Mouse (Mus musculus) midbrain, embryonic 12.5 days (tissue): ENCODE measurements around the gene Entpd8. TPM values are rescaled to one million over a fixed set of nuclear protein-coding genes. Genes with fewer than 3 reads are reported as not detected.

Experiments
- ATAC-seq: fragments of 200-750 bp; cut with Nextera tagmentation; 2 replicates; pipeline ENCODE4 v1.8.0; 2017; ENCODE audit warnings: low read depth, moderate TSS enrichment, moderate library complexity; ENCODE audit not compliant: low FRiP score
- H3K27ac ChIP-seq: fragments of 300-500 bp; sonication (generic); replicated peaks from 2 replicates; pipeline ENCODE4 v1.5.1; 2016; ENCODE audit warnings: mild to moderate bottlenecking
- H3K27me3 ChIP-seq: fragments of 300-500 bp; sonication (generic); 2 replicates; pipeline ENCODE4 v1.6.1; 2016; ENCODE audit warnings: mild to moderate bottlenecking
- H3K36me3 ChIP-seq: fragments of 300-500 bp; sonication (generic); 2 replicates; pipeline ENCODE4 v1.6.1; 2016
- H3K4me1 ChIP-seq: fragments of 300-500 bp; sonication (generic); 2 replicates; pipeline ENCODE4 v1.6.1; 2016
- H3K4me2 ChIP-seq: fragments of 300-500 bp; sonication (generic); replicated peaks from 2 replicates; pipeline ENCODE4 v1.6.1; 2016; ENCODE audit warnings: mild to moderate bottlenecking, moderate library complexity
- H3K4me3 ChIP-seq: fragments of 300-500 bp; sonication (generic); 2 replicates; pipeline ENCODE4 v1.5.1; 2016; ENCODE audit warnings: mild to moderate bottlenecking
- H3K9ac ChIP-seq: fragments of 300-500 bp; sonication (generic); replicated peaks from 2 replicates; pipeline ENCODE4 v1.6.1; 2016; ENCODE audit warnings: mild to moderate bottlenecking, moderate library complexity
- H3K9me3 ChIP-seq: fragments of 300-500 bp; sonication (generic); 2 replicates; pipeline ENCODE4 v1.6.1; 2016; ENCODE audit warnings: mild to moderate bottlenecking
- WGBS: fragments of 180-500 bp; shearing (Covaris S2); methylation state at CpG from one replicate; pipeline ENCODE4 v1.1.7; 2016; 5-methylcytosine and 5-hydroxymethylcytosine counted together
- microRNA-seq: library from miRNA; unstranded; fragments of <30 nt; microRNA quantifications from one replicate; pipeline ENCODE4, GENCODE M21; 2017
- polyA plus RNA-seq: library from polyadenylated mRNA; unstranded; fragments of >200 nt; fragmentation: Nextera tagmentation; extraction: Ambion mirVana; gene quantifications from 2 replicates; pipeline ENCODE4 v1.2.1, GENCODE M21; 2016

Gene Entpd8
- polyA plus RNA-seq, 1 experiment from 2014 or later: not detected

DNA sequence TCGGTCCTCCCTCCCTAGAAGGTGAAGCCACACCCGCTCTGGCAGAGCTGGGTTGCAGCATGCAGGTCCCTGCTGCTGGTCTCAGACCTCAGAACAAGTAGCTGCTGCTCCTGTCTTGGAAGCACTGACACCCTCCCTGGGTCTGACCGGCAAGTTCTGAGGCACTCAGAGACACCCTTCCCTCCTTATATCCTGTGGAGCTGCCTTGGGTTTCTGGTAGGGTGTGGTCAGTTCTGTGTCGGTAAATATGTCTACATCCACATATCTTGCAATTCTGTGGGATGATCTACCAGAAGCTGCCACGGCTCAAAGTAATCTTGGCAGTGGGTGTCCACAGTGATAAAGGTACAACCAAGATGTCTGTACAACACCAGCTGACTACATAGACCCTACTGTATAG, 43.4 kb downstream of the Entpd8 start:
- Histone ChIP-seq H3K27me3 (peaks cover 34% of the 10 kb centered on the region), H3K27ac (no peak overlapping the region), H3K4me3 (no peak overlapping the region), H3K4me2 (no peak overlapping the region), H3K4me1 (peaks cover 43% of the 10 kb centered on the region), H3K36me3 (no peaks in the 10 kb centered on the region), H3K9ac (no peak overlapping the region), H3K9me3 (no peaks in the 10 kb centered on the region)
- 89% methylated on average over 5 of the region's 5 CpGs for WGBS
- no peak for ATAC-seq

DNA sequence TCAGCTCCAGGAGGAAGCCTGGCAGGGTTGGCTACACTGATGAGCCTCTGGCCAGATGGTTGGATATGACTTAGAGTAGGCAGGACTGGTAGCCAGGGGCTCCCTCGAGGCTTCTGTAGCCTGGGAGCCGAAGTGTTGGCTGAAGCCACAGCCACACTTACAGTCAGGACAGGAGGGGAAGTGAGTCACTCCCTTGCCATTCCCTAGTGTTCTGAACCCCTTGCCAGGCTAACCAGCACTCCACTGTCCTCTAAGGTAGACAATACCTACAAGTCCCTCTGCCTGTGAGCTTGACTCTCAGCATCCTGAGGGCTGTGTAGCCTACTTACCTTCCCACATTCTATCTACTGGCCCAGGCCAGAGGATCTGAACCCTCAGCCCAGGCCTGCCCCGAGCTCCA, 44.3 kb downstream of the Entpd8 start:
- no peak for ATAC-seq
- Histone ChIP-seq H3K4me2 (no peak overlapping the region), H3K27me3 (peaks cover 34% of the 10 kb centered on the region), H3K9ac (no peak overlapping the region), H3K4me1 (peaks cover 52% of the 10 kb centered on the region), H3K27ac (peak overlapping the region; percentile 97), H3K9me3 (no peaks in the 10 kb centered on the region), H3K4me3 (no peak overlapping the region), H3K36me3 (no peaks in the 10 kb centered on the region)
- WGBS: 72% methylated on average over 3 of the region's 3 CpGs

DNA sequence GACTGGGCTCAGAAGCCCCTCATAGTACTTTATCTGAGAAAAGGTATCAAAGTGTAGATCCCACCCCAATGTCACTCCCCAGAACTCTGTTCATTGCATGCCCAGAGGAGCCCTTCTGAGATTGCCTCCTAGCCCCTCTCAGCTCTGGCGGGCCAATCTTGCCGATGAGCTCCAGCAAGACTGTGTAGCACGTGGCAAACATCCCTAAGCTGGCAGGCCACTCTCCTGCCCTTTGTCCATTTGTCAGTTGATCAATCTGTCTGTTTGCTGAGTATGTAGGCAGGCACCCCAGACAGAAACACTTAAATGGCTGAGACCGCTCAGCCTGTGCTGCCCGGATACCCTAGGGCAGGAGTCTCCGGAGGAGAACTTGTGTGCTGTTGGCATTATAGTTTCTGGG, 45.0 kb downstream of the Entpd8 start:
- Histone ChIP-seq H3K4me2 (no peak overlapping the region), H3K9ac (no peak overlapping the region), H3K4me1 (peaks cover 54% of the 10 kb centered on the region), H3K27me3 (peaks cover 35% of the 10 kb centered on the region), H3K4me3 (no peak overlapping the region), H3K27ac (peak overlapping the region; percentile 97), H3K9me3 (no peaks in the 10 kb centered on the region), H3K36me3 (no peaks in the 10 kb centered on the region)
- no peak for ATAC-seq
- 66% methylated on average over 6 of the region's 6 CpGs for WGBS

DNA sequence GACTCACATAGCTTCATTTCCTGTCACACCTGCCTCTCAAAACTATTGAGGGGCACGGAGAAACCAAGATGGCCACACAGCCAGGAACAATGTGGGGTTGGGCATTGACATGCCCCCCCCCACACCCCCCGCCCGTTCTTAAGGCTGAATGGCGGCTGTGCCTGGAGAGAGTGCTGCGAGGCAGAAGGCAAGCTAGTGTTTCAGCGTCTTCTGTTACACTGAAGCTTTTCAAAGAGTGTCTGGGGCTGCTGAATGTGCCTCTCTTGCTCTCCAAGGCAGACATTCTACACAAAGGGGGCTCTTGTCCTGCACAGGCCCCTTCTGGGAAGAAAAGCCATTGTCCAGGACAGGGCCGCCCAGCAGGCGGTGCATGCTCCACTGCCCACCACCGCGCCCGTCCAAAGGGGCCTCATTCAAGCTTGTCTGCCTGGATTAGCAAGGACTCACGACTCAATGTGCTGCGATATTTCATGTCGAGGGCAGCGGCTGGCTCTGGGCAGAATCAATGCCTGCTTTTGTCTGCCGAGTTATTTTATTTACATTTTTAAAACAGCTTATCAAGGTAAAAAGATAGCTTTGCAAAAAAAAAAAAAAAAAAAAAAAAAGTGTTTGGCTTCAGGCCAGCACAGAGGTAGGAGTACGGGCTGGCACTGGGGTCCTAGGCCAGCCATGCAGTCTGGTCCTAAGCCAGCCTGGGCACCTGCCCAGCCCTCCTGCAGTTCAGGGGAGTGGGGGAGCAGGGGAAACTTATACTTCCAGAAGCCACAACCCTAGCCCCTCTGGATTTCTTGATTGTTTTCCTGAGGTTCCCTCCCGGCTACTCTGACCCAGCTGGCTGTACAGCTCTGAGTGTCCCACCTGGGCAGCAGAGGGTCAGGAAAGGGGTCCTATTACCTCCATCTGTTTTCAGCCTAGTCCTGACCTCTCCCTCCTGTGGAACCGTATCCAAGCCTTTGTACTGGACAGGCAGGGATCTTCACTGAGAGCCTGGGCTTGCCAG, 46.2 kb downstream of the Entpd8 start:
- Histone ChIP-seq H3K4me3 (no peak overlapping the region), H3K36me3 (no peaks in the 10 kb centered on the region), H3K9me3 (no peaks in the 10 kb centered on the region), H3K27ac (peak overlapping the region; percentile 97), H3K9ac (no peak overlapping the region), H3K4me1 (peaks cover 54% of the 10 kb centered on the region), H3K27me3 (peaks cover 43% of the 10 kb centered on the region), H3K4me2 (peak overlapping the region; percentile 29)
- WGBS: 10% methylated on average over 19 of the region's 19 CpGs
- ATAC-seq: peak; percentile 92

DNA sequence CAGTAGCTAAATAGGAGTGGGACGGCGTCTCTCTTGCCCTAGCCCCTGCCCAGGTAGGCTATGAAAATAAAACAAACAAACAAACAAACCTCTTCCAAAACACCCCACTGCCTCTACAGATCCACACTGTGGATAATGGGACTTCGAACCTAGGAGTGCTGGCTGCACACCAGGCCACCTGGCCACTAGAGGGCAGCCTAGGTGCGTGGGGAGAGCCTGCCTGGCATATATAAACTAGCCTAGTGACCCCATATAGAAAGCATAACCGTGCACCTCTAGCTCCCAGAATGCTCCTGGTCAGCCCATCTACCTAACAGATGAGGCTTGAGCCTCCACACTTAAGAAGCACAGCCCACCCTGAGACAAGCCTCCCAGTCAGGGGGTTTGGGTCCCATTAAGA, 47.1 kb downstream of the Entpd8 start:
- H3K27me3 ChIP-seq: peaks cover 41% of the 10 kb centered on the region
- H3K4me1 ChIP-seq: peaks cover 54% of the 10 kb centered on the region
- ATAC-seq: no peak
- no peak overlapping the region for H3K9ac ChIP-seq
- WGBS: 40% methylated on average over 5 of the region's 5 CpGs
- H3K27ac ChIP-seq: peak overlapping the region; percentile 97
- no peak overlapping the region for H3K4me3 ChIP-seq
- H3K4me2 ChIP-seq: no peak overlapping the region
- H3K9me3 ChIP-seq: no peaks in the 10 kb centered on the region
- H3K36me3 ChIP-seq: no peaks in the 10 kb centered on the region

DNA sequence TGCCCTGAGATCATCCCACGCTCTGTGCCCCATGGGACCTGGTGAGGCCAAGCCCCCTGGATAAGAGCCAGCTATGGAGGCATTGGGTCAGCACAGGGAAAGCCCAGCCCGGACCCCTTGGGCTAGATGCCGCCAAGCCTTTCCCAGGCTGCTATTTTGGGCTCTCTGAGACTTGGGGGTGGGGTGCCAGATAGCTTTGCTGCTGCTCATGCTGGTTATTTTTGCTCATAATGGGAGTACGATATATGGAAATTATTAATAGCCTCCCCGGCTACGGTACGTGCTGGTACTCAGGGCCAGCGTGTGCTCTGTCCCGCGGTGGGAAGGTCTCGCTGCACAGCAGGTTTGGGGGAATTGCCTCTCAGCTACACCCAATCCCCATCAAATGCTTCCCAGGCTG, 48.0 kb downstream of the Entpd8 start:
- WGBS: 86% methylated on average over 11 of the region's 11 CpGs
- H3K27me3 ChIP-seq: peaks cover 33% of the 10 kb centered on the region
- peak overlapping the region; percentile 97 for H3K27ac ChIP-seq
- ATAC-seq: no peak
- no peak overlapping the region for H3K4me2 ChIP-seq
- no peak overlapping the region for H3K9ac ChIP-seq
- H3K4me3 ChIP-seq: no peak overlapping the region
- no peaks in the 10 kb centered on the region for H3K36me3 ChIP-seq
- H3K9me3 ChIP-seq: no peaks in the 10 kb centered on the region
- H3K4me1 ChIP-seq: peaks cover 54% of the 10 kb centered on the region

DNA sequence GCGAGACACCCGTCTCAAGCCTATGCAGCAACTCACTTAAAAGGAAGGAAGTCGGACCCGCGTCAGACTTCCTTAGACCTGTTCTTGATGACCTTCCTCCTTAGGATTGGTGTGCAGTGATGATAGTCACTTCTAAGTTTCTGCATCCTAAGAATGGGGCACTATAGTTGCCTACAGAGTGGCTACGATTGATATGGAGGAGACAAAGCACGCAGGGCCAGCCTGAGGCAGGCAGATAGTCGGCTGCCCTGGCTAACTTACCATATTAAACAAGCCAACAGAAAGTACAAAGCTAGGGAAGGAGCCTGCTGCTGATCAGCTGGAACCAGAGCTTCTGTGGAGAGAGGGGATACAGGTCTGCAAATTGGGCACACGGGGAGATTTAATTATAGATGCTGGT, 51.5 kb downstream of the Entpd8 start:
- Histone ChIP-seq H3K4me2 (no peak overlapping the region), H3K27ac (no peak overlapping the region), H3K9ac (no peak overlapping the region), H3K4me1 (peaks cover 30% of the 10 kb centered on the region), H3K36me3 (no peaks in the 10 kb centered on the region), H3K4me3 (no peak overlapping the region), H3K27me3 (peaks cover 15% of the 10 kb centered on the region), H3K9me3 (no peaks in the 10 kb centered on the region)
- no peak for ATAC-seq
- WGBS: 76% methylated on average over 9 of the region's 9 CpGs

Small RNA genes within 50 kb of the gene (microRNA-seq; reads per million reads assigned to microRNA genes)
- gene Gm24328 (not detected), gene Mir7664 (not detected)

Other genes with a start within 250 kb of the Entpd8 start
- 136 and 141 TPM in 2 replicates for gene Ehmt1, start 160.7 kb upstream of the Entpd8 start, polyA plus RNA-seq
- 14.0 and 17.0 TPM in 2 replicates for gene Arrdc1, start 145.1 kb upstream of the Entpd8 start, polyA plus RNA-seq
- gene Zmynd19, start 130.5 kb upstream of the Entpd8 start, polyA plus RNA-seq: 19.8 and 24.7 TPM in 2 replicates
- 29.4 and 35.7 TPM in 2 replicates for gene Dph7, start 117.9 kb upstream of the Entpd8 start, polyA plus RNA-seq
- gene Mrpl41, start 105.2 kb upstream of the Entpd8 start, polyA plus RNA-seq: 140 TPM in 2 replicates
- gene Pnpla7, start 104.3 kb upstream of the Entpd8 start, polyA plus RNA-seq: 3.6 and 5.5 TPM in 2 replicates
- 102 and 104 TPM in 2 replicates for gene Nsmf, start 25.9 kb upstream of the Entpd8 start, polyA plus RNA-seq
- gene Noxa1, start 14.8 kb downstream of the Entpd8 start, polyA plus RNA-seq: not detected in 2 replicates
- gene Nrarp, start 100.5 kb downstream of the Entpd8 start, polyA plus RNA-seq: 91.2 and 92.1 TPM in 2 replicates
- gene Tor4a, start 116.6 kb downstream of the Entpd8 start, polyA plus RNA-seq: 1.4 and 1.6 TPM in 2 replicates
- 118 and 123 TPM in 2 replicates for gene Nelfb, start 131.2 kb downstream of the Entpd8 start, polyA plus RNA-seq
- gene Stpg3, start 134.3 kb downstream of the Entpd8 start, polyA plus RNA-seq: not detected in 2 replicates
- 0.21 and 1.6 TPM in 2 replicates for gene Fam166a, start 138.4 kb downstream of the Entpd8 start, polyA plus RNA-seq
- 460 and 476 TPM in 2 replicates for gene Tubb4b, start 144.4 kb downstream of the Entpd8 start, polyA plus RNA-seq
- gene Slc34a3, start 154.1 kb downstream of the Entpd8 start, polyA plus RNA-seq: not detected in 2 replicates
- not detected in 2 replicates for gene Rnf224, start 156.5 kb downstream of the Entpd8 start, polyA plus RNA-seq
- 31.9 and 35.3 TPM in 2 replicates for gene Rnf208, start 162.0 kb downstream of the Entpd8 start, polyA plus RNA-seq
- gene Cysrt1, start 162.1 kb downstream of the Entpd8 start, polyA plus RNA-seq: not detected in 2 replicates
- gene AL732309.1, start 166.6 kb downstream of the Entpd8 start, polyA plus RNA-seq: 5.1 and 5.2 TPM in 2 replicates
- 20.6 and 23.6 TPM in 2 replicates for gene Tmem203, start 175.1 kb downstream of the Entpd8 start, polyA plus RNA-seq
- gene Tprn, start 182.3 kb downstream of the Entpd8 start, polyA plus RNA-seq: 10.1 and 10.2 TPM in 2 replicates
- gene Ssna1, start 192.1 kb downstream of the Entpd8 start, polyA plus RNA-seq: 210 and 216 TPM in 2 replicates
- gene Anapc2, start 192.2 kb downstream of the Entpd8 start, polyA plus RNA-seq: 143 and 144 TPM in 2 replicates
- not detected in 2 replicates for gene Tmem210, start 207.8 kb downstream of the Entpd8 start, polyA plus RNA-seq
- gene Lrrc26, start 209.6 kb downstream of the Entpd8 start, polyA plus RNA-seq: not detected in 2 replicates
- 6.1 and 8.2 TPM in 2 replicates for gene Grin1, start 238.9 kb downstream of the Entpd8 start, polyA plus RNA-seq